Mouse (Mus musculus) CH12.LX (cell line): ENCODE measurements around the gene Olfr222. TPM values are rescaled to one million over a fixed set of nuclear protein-coding genes. Genes with fewer than 3 reads are reported as not detected.

Source experiments
- DNase-seq: peaks from one replicate; pipeline ENCODE4 v3.0.0-alpha.2; 2013; ENCODE audit errors: extremely low read depth
- H3K27ac ChIP-seq: 2 replicates; pipeline ENCODE4 v1.5.1; 2012; ENCODE audit warnings: low read depth, mild to moderate bottlenecking, control low read depth, moderate library complexity; ENCODE audit not compliant: insufficient read depth
- H3K27me3 ChIP-seq: replicated peaks from 2 replicates; pipeline ENCODE3; 2012; ENCODE audit warnings: inconsistent platforms
- H3K36me3 ChIP-seq, 2 experiments: replicated peaks in 1 of 2; 2 replicates each; pipeline versions ENCODE3 to v1.6.1; 2012; ENCODE audit warnings: inconsistent platforms in 1 of 2, low read length in 1 of 2, mild to moderate bottlenecking in 1 of 2, mixed read lengths in 1 of 2, moderate library complexity in 1 of 2; ENCODE audit not compliant: control insufficient read depth in 1 of 2, insufficient read depth in 1 of 2
- H3K4me1 ChIP-seq, 2 experiments: 2 replicates each; pipeline ENCODE4 v1.6.1; 2012; ENCODE audit warnings: inconsistent platforms in 1 of 2, moderate library complexity in 1 of 2; ENCODE audit not compliant: insufficient read depth in 2 of 2, control insufficient read depth in 1 of 2
- H3K4me2 ChIP-seq: 2 replicates; pipeline ENCODE4 v1.6.1; 2012; ENCODE audit warnings: low read depth, mild to moderate bottlenecking, control low read depth; ENCODE audit not compliant: poor library complexity, insufficient read depth, severe bottlenecking
- H3K4me3 ChIP-seq, 3 experiments: fragments of 150-350 bp in 1 of 3; sonication (generic) in 1 of 3; replicated peaks in 1 of 3; 2 replicates each; pipeline versions ENCODE3 to v1.5.1; 2011 to 2012; ENCODE audit warnings: low read depth in 2 of 3, low read length in 2 of 3, mild to moderate bottlenecking in 2 of 3, moderate library complexity in 2 of 3, control low read depth in 1 of 3, improper control_type of control experiment in 1 of 3, inconsistent platforms in 1 of 3, mixed read lengths in 1 of 3; ENCODE audit not compliant: poor library complexity in 1 of 3
- H3K79me2 ChIP-seq: replicated peaks from 2 replicates; pipeline ENCODE4 v1.6.1; 2012; ENCODE audit warnings: mild to moderate bottlenecking, moderate library complexity; ENCODE audit not compliant: control insufficient read depth, poor library complexity, insufficient read depth, severe bottlenecking; ENCODE audit errors: extremely low read depth
- H3K9ac ChIP-seq: 2 replicates; pipeline ENCODE4 v1.6.1; 2012; ENCODE audit warnings: low read depth, mild to moderate bottlenecking, control low read depth, moderate library complexity; ENCODE audit not compliant: insufficient read depth
- H3K9me3 ChIP-seq: replicated peaks from 2 replicates; pipeline ENCODE3; 2012; ENCODE audit warnings: low read length, inconsistent platforms, mixed read lengths
- BHLHE40 ChIP-seq: IDR thresholded peaks from 2 replicates; pipeline ENCODE4 v1.6.1; 2011; ENCODE audit warnings: mild to moderate bottlenecking, low read depth, low read length, improper control_type of control experiment
- ELF1 ChIP-seq: IDR thresholded peaks from 2 replicates; pipeline ENCODE4 v1.6.1; 2014; ENCODE audit warnings: low read depth, mild to moderate bottlenecking, inconsistent platforms, low read length, improper control_type of control experiment
- EP300 ChIP-seq: IDR thresholded peaks from 2 replicates; pipeline ENCODE4 v1.6.1; 2011; ENCODE audit warnings: low read length, improper control_type of control experiment
- ETS1 ChIP-seq: conservative IDR thresholded peaks from 2 replicates; pipeline ENCODE4 v1.6.1; 2012; ENCODE audit warnings: low read depth, mild to moderate bottlenecking, inconsistent platforms, low read length, improper control_type of control experiment, moderate library complexity
- GABPA ChIP-seq: IDR thresholded peaks from 2 replicates; pipeline ENCODE4 v1.6.1; 2012; ENCODE audit warnings: low read depth, low read length, improper control_type of control experiment, inconsistent platforms; ENCODE audit not compliant: insufficient replicate concordance
- HCFC1 ChIP-seq: IDR thresholded peaks from 2 replicates; pipeline ENCODE4 v1.6.1; 2012; ENCODE audit warnings: low read depth, mild to moderate bottlenecking, inconsistent platforms, low read length, improper control_type of control experiment
- IRF4 ChIP-seq: IDR thresholded peaks from 2 replicates; pipeline ENCODE4 v1.6.1; 2014; ENCODE audit warnings: low read depth, mild to moderate bottlenecking, inconsistent platforms, low read length, improper control_type of control experiment
- JUN ChIP-seq: IDR thresholded peaks from 2 replicates; pipeline ENCODE4 v1.6.1; 2011; ENCODE audit warnings: low read depth, mild to moderate bottlenecking, low read length, improper control_type of control experiment, moderate library complexity; ENCODE audit not compliant: insufficient read depth
- JUND ChIP-seq: conservative IDR thresholded peaks from 2 replicates; pipeline ENCODE4 v1.6.1; 2011; ENCODE audit warnings: low read depth, low read length, improper control_type of control experiment
- KAT2A ChIP-seq: IDR thresholded peaks from 2 replicates; pipeline ENCODE4 v1.6.1; 2012; ENCODE audit warnings: low read length, improper control_type of control experiment, inconsistent platforms; ENCODE audit not compliant: insufficient replicate concordance
- MAX ChIP-seq: IDR thresholded peaks from 2 replicates; pipeline ENCODE4 v1.6.1; 2011; ENCODE audit warnings: low read length, improper control_type of control experiment
- MEF2A ChIP-seq: IDR thresholded peaks from 2 replicates; pipeline ENCODE4 v1.6.1; 2014; ENCODE audit warnings: low read depth, mild to moderate bottlenecking, inconsistent platforms, low read length, improper control_type of control experiment, borderline replicate concordance
- NELFE ChIP-seq: IDR thresholded peaks from 2 replicates; pipeline ENCODE4 v1.6.1; 2011; ENCODE audit warnings: low read depth, low read length, improper control_type of control experiment
- NRF1 ChIP-seq: IDR thresholded peaks from 2 replicates; pipeline ENCODE4 v1.6.1; 2014; ENCODE audit warnings: low read depth, mild to moderate bottlenecking, inconsistent platforms, low read length, improper control_type of control experiment, moderate library complexity
- PAX5 ChIP-seq: IDR thresholded peaks from 2 replicates; pipeline ENCODE4 v1.6.1; 2012; ENCODE audit warnings: low read length, inconsistent platforms, mixed read lengths
- RAD21 ChIP-seq: IDR thresholded peaks from 2 replicates; pipeline ENCODE4 v1.6.1; 2011; ENCODE audit warnings: low read depth, mild to moderate bottlenecking, low read length, improper control_type of control experiment, moderate library complexity
- RCOR1 ChIP-seq: conservative IDR thresholded peaks from 2 replicates; pipeline ENCODE4 v1.6.1; 2012; ENCODE audit warnings: low read depth, mild to moderate bottlenecking, inconsistent platforms, low read length, improper control_type of control experiment
- TCF12 ChIP-seq: IDR thresholded peaks from 2 replicates; pipeline ENCODE4 v1.6.1; 2014; ENCODE audit warnings: low read depth, mild to moderate bottlenecking, inconsistent platforms, low read length, improper control_type of control experiment
- UBTF ChIP-seq: IDR thresholded peaks from 2 replicates; pipeline ENCODE4 v1.6.1; 2012; ENCODE audit warnings: low read depth, mild to moderate bottlenecking, inconsistent platforms, low read length, improper control_type of control experiment, moderate library complexity
- USF1 ChIP-seq: IDR thresholded peaks from 2 replicates; pipeline ENCODE4 v1.6.1; 2014; ENCODE audit warnings: low read depth, mild to moderate bottlenecking, inconsistent platforms, low read length, improper control_type of control experiment
- ZKSCAN1 ChIP-seq: IDR thresholded peaks from 2 replicates; pipeline ENCODE4 v1.6.1; 2012; ENCODE audit warnings: low read depth, inconsistent platforms, low read length, improper control_type of control experiment, borderline replicate concordance
- ZMIZ1 ChIP-seq: IDR thresholded peaks from 2 replicates; pipeline ENCODE4 v1.6.1; 2012; ENCODE audit warnings: low read depth, mild to moderate bottlenecking, inconsistent platforms, low read length, improper control_type of control experiment
- ZNF384 ChIP-seq: IDR thresholded peaks from 2 replicates; pipeline ENCODE4 v1.6.1; 2012; ENCODE audit warnings: low read depth, low read length, improper control_type of control experiment, inconsistent platforms
- dilution Hi-C: fragments of 300-500 bp; cut with MboI; formaldehyde crosslinking; loops from 2 replicates; pipeline ENCODE4 v1.14.3; 2020; ENCODE audit warnings: low sequenced_read_pairs; ENCODE audit not compliant: extremely low pct_unique_long_range_greater_than_20kb, extremely low pct_ligation_motif_present
- in situ Hi-C: fragments of 300-500 bp; cut with MboI; formaldehyde crosslinking; loops from 3 replicates; pipeline ENCODE4 v1.14.3; 2019; ENCODE audit warnings: low sequenced_read_pairs, low pct_ligation_motif_present, low pct_unique_long_range_greater_than_20kb, mixed read lengths
- polyA plus RNA-seq: library from polyadenylated mRNA; unstranded; fragments of >175 nt; gene quantifications from 2 replicates; pipeline ENCODE4 v1.2.1, GENCODE M21; 2012; ENCODE audit warnings: low read depth; ENCODE audit not compliant: insufficient read length
- total RNA-seq, 2 experiments: library from RNA; depleted of rRNA; stranded (reverse); fragments of 300-350 nt in 1 of 2; fragments of >200 nt in 1 of 2; gene quantifications; 2 replicates each; pipeline ENCODE4 v1.2.3; 2012 to 2014

The Olfr222 gene
- total and polyA plus RNA-seq, 3 experiments, result not detected

GRCm38 (mm10) chr11:59596091-59596490 lies 20.1 kb upstream of the Olfr222 start (continued):
- no peak for TF ChIP-seq ZKSCAN1
- peak; percentile 82 for TF ChIP-seq MAX
- TF ChIP-seq RAD21, result peak; percentile 35
- no peak for TF ChIP-seq IRF4
- no peak for TF ChIP-seq JUND
- TF ChIP-seq NELFE, result no peak
- peak; percentile 35; the same call in 1 of the 2 replicates for TF ChIP-seq USF1
- no peak for TF ChIP-seq KAT2A
- TF ChIP-seq TCF12, result no peak

DNA sequence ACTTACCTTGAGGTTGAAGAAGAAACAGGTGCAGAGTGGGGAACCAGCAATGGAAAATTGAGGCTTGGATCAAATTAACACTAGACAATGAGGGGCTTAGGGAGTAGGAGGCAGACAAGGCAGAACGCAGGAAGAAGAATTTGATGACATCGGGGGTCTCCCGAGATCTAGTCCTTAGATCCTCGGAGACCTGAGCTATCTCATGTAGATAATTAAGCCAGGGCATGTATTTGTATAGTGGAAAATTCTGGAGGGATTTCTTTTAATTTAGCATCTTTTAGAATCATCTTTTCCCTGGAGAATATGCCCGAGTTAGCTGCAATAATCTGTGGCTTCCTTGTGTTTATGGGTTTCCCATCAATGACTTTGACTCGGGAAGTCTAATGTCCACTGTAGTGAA lies 17.2 kb upstream of the Olfr222 start, which contains the start of gene Olfr223:
TSS of gene Olfr223 (minus strand) at position 101 of the 400 bp plus-strand sequence.
- no peak for DNase-seq
- peaks cover 88% of the 10 kb centered on the region for H3K27me3 ChIP-seq
- no peak within 1 kb of the TSS for H3K9ac ChIP-seq
- peaks cover 0 to 4% of the 10 kb centered on the region in 2 experiments; a peak in 1 of 4 replicates for H3K4me1 ChIP-seq
- no peak within 1 kb of the TSS for H3K27ac ChIP-seq
- dilution Hi-C loops, result no loop called here
- no peaks in the 10 kb centered on the region for H3K36me3 ChIP-seq
- H3K79me2 ChIP-seq, result no peaks in the 10 kb centered on the region
- H3K9me3 ChIP-seq, result no peaks in the 10 kb centered on the region
- no peak within 1 kb of the TSS for H3K4me3 ChIP-seq
- in situ Hi-C loops, result no loop called here
- TF ChIP-seq PAX5, result no peak
- TF ChIP-seq ELF1, result no peak
- TF ChIP-seq JUN, result no peak
- TF ChIP-seq ZNF384, result no peak
- no peak for TF ChIP-seq ZMIZ1
- no peak for TF ChIP-seq NRF1
- no peak for TF ChIP-seq HCFC1
- no peak for TF ChIP-seq EP300
- TF ChIP-seq BHLHE40, result no peak
- TF ChIP-seq USF1, result no peak
- TF ChIP-seq UBTF, result no peak
- TF ChIP-seq ETS1, result no peak
- no peak for TF ChIP-seq GABPA
- no peak for TF ChIP-seq RCOR1
- no peak for TF ChIP-seq MEF2A
- no peak for TF ChIP-seq KAT2A
- no peak within 1 kb of the TSS for H3K4me2 ChIP-seq
